ENCODE assay signal across 8 mouse cellular contexts in the genomic region with DNA sequence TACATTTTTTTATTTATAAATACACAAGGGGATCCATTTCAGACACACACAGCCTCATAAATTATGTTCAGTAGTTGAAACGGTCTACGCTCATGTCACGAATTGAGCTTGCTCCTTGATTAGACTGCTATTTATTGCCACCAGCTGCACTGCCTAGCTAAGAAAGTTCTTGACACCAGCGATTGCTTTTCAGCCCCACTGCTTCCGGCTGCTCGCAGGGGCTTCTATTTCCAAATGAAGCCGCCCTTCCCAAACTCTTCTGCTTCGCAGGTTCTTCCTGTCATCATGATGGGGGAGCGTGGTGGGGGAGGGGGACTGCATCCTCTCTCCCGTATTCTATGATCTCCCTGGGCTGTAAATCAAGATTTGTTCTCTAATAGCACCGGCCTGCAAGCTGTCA.
A peak's percentile ranks its signal among the peaks of the same experiment; 100 is the strongest.
DNase-seq lines count a peak whose midpoint lies in the region; ATAC-seq and TF ChIP-seq lines count a peak whose summit lies in the region.

No protein-coding gene starts in this region.

- no peak for ATAC-seq in intestine, embryonic 14.5 days (replicated peaks; ENCODE audit: low FRiP score, low TSS enrichment, low read depth)
- no peak for ATAC-seq in intestine, postnatal 0 days
- ATAC-seq in forebrain, embryonic 15.5 days (replicated peaks) = peak; percentile 65; the same call in 1 of the 2 replicates
- ATAC-seq in limb, embryonic 13.5 days (ENCODE audit: low FRiP score, low read depth) = peak; percentile 48; the same call in 1 of the 2 replicates

- H3K4me3 ChIP-seq in intestine, embryonic 14.5 days (ENCODE audit: low read depth, low read length) = no peak overlapping the region
- H3K4me3 ChIP-seq in intestine, postnatal 0 days (ENCODE audit: low read depth, low read length) = no peak overlapping the region
- H3K4me3 ChIP-seq in forebrain, embryonic 15.5 days = no peak overlapping the region
- peak overlapping the region; percentile 21; the same call in 1 of the 2 replicates for H3K4me3 ChIP-seq in limb, embryonic 13.5 days

- H3K4me1 ChIP-seq in intestine, embryonic 14.5 days (replicated peaks; ENCODE audit: control insufficient read depth, insufficient read depth, low read length) = peaks cover 9% of the 10 kb centered on the region; the same call in 1 of the 2 replicates
- no peaks in the 10 kb centered on the region for H3K4me1 ChIP-seq in intestine, postnatal 0 days (replicated peaks; ENCODE audit: control insufficient read depth, insufficient read depth, low read length)
- H3K4me1 ChIP-seq in forebrain, embryonic 15.5 days = peaks cover 18% of the 10 kb centered on the region
- peaks cover 13% of the 10 kb centered on the region for H3K4me1 ChIP-seq in limb, embryonic 13.5 days

- H3K9ac ChIP-seq in intestine, embryonic 14.5 days (ENCODE audit: low read length) = no peak overlapping the region
- H3K9ac ChIP-seq in intestine, postnatal 0 days (ENCODE audit: low read depth, low read length) = no peak overlapping the region
- no peak overlapping the region for H3K9ac ChIP-seq in forebrain, embryonic 15.5 days (replicated peaks)
- peak overlapping the region; percentile 40; the same call in 1 of the 2 replicates for H3K9ac ChIP-seq in limb, embryonic 13.5 days

- peak overlapping the region; percentile 12 for H3K4me2 ChIP-seq in intestine, embryonic 14.5 days (ENCODE audit: low read length)
- H3K4me2 ChIP-seq in intestine, postnatal 0 days (replicated peaks; ENCODE audit: low read depth) = no peak overlapping the region; the same call in 1 of the 2 replicates
- H3K4me2 ChIP-seq in forebrain, embryonic 15.5 days (replicated peaks) = peak overlapping the region; percentile 23
- peak overlapping the region; percentile 55 for H3K4me2 ChIP-seq in limb, embryonic 13.5 days (replicated peaks)

- H3K9me3 ChIP-seq in intestine, embryonic 14.5 days (ENCODE audit: control insufficient read depth, low read length) = no peaks in the 10 kb centered on the region
- H3K9me3 ChIP-seq in intestine, postnatal 0 days (ENCODE audit: control insufficient read depth) = no peaks in the 10 kb centered on the region
- H3K9me3 ChIP-seq in forebrain, embryonic 15.5 days = no peaks in the 10 kb centered on the region
- no peaks in the 10 kb centered on the region for H3K9me3 ChIP-seq in limb, embryonic 13.5 days

- TF ChIP-seq CTCF in intestine, postnatal 0 days (IDR thresholded peaks at IDR 0.05; ENCODE audit: low read depth) = no peak

- 10% methylated on average over 11 of the region's 11 CpGs for WGBS in intestine, embryonic 14.5 days
- WGBS in intestine, postnatal 0 days = 22% methylated on average over 11 of the region's 11 CpGs
- 34% methylated on average over 11 of the region's 11 CpGs for WGBS in forebrain, embryonic 15.5 days
- 6% methylated on average over 11 of the region's 11 CpGs for WGBS in limb, embryonic 13.5 days

- no peaks in the 10 kb centered on the region for H3K36me3 ChIP-seq in intestine, embryonic 14.5 days (ENCODE audit: control insufficient read depth, insufficient read depth, low read length)
- no peaks in the 10 kb centered on the region for H3K36me3 ChIP-seq in intestine, postnatal 0 days (ENCODE audit: control insufficient read depth, insufficient read depth)
- no peaks in the 10 kb centered on the region for H3K36me3 ChIP-seq in forebrain, embryonic 15.5 days
- H3K36me3 ChIP-seq in limb, embryonic 13.5 days = no peaks in the 10 kb centered on the region

- DNase-seq in intestine, embryonic 14.5 days (ENCODE audit: low spot score) = peak; percentile 54
- DNase-seq in embryo, embryonic 10.5 days (ENCODE audit: low spot score) = peak; percentile 58
- DNase-seq in layer of hippocampus, adult 9-11 months = no peak
- no peak for DNase-seq in thymus, postnatal 10 days (ENCODE audit: low spot score in 2 of 2)
- DNase-seq in adrenal gland, adult 2 months = no peak

- no peak overlapping the region for H3K27ac ChIP-seq in intestine, embryonic 14.5 days (ENCODE audit: low read depth)
- H3K27ac ChIP-seq in intestine, postnatal 0 days (ENCODE audit: low read depth, low read length) = no peak overlapping the region
- peak overlapping the region; percentile 7; the same call in 1 of the 2 replicates for H3K27ac ChIP-seq in forebrain, embryonic 15.5 days (replicated peaks)
- no peak overlapping the region for H3K27ac ChIP-seq in limb, embryonic 13.5 days

- no peaks in the 10 kb centered on the region for H3K27me3 ChIP-seq in intestine, embryonic 14.5 days (replicated peaks; ENCODE audit: control insufficient read depth, insufficient read depth, low read length)
- H3K27me3 ChIP-seq in intestine, postnatal 0 days (replicated peaks; ENCODE audit: control insufficient read depth, insufficient read depth, low read length) = no peaks in the 10 kb centered on the region
- H3K27me3 ChIP-seq in forebrain, embryonic 15.5 days = no peaks in the 10 kb centered on the region
- H3K27me3 ChIP-seq in limb, embryonic 13.5 days = peaks cover 12% of the 10 kb centered on the region; the same call in 1 of the 2 replicates

Comparison
In these comparisons a context has a peak if more than half of its experiments do, and no peak if none do; other contexts are left out.
1. ATAC-seq: peak in forebrain, embryonic 15.5 days (single experiment) and limb, embryonic 13.5 days (single experiment); none in intestine, embryonic 14.5 days (single experiment) and intestine, postnatal 0 days (single experiment).
2. DNase-seq: peak in intestine, embryonic 14.5 days (single experiment) and embryo, embryonic 10.5 days (single experiment); none in layer of hippocampus, adult 9-11 months (single experiment), thymus, postnatal 10 days (0 of 2) and adrenal gland, adult 2 months (single experiment).